In genomic region chr3:85961134-85961533, GRCm38 (mm10) we compare ENCODE assay signal across 18 mouse cellular contexts. TPM values are rescaled to one million over a fixed set of nuclear protein-coding genes. Genes with fewer than 3 reads are reported as not detected.
A peak's percentile ranks its signal among the peaks of the same experiment; 100 is the strongest.
DNase-seq lines count a peak whose midpoint lies in the region; ATAC-seq and TF ChIP-seq lines count a peak whose summit lies in the region.
"Had no signal": no experiment of that assay in that cellular context is flagged by ENCODE, and none has a peak within 500 bp of the region (broad histone marks: within the 10 kb centered on the region; RNA-seq: fewer than 3 reads in every experiment).

No protein-coding gene starts in this region.

- intact Hi-C loops in left cerebral cortex, postnatal 4 days (cut with DNase I): no loop called here

- H3K36me3 ChIP-seq in kidney, embryonic 16.5 days (ENCODE audit: insufficient read depth, low read length): no peaks in the 10 kb centered on the region
- H3K36me3 ChIP-seq in myocyte (ENCODE audit: control insufficient read depth, insufficient read depth): no peaks in the 10 kb centered on the region
- H3K36me3 ChIP-seq: heart, embryonic 12.5 days; hindbrain, embryonic 13.5 days; limb, embryonic 13.5 days had no signal

- peaks cover 6% of the 10 kb centered on the region; the same call in 1 of the 2 replicates for H3K4me1 ChIP-seq in kidney, embryonic 16.5 days (ENCODE audit: insufficient read depth, low read length)
- peaks cover 7% of the 10 kb centered on the region for H3K4me1 ChIP-seq in lung, adult 2 months (ENCODE audit: control insufficient read depth, insufficient read depth, low read length)
- H3K4me1 ChIP-seq: heart, embryonic 12.5 days; hindbrain, embryonic 13.5 days; limb, embryonic 13.5 days had no signal

- no peaks in the 10 kb centered on the region for H3K27me3 ChIP-seq in kidney, embryonic 16.5 days (ENCODE audit: insufficient read depth, low read length)
- H3K27me3 ChIP-seq in myocyte (ENCODE audit: control insufficient read depth, insufficient read depth, insufficient read length): no peaks in the 10 kb centered on the region
- H3K27me3 ChIP-seq: heart, embryonic 12.5 days; hindbrain, embryonic 13.5 days; limb, embryonic 13.5 days had no signal

- no peak overlapping the region for H3ac ChIP-seq in myocyte (ENCODE audit: control insufficient read depth, insufficient read length)

- no peak overlapping the region for H3K4me2 ChIP-seq in kidney, embryonic 16.5 days (replicated peaks; ENCODE audit: low read depth, low read length)
- peak overlapping the region; percentile 33 for H3K4me2 ChIP-seq in myocyte (ENCODE audit: low read depth)
- H3K4me2 ChIP-seq: heart, embryonic 12.5 days; hindbrain, embryonic 13.5 days; limb, embryonic 13.5 days had no signal

- peaks cover 11% of the 10 kb centered on the region for H3K9me3 ChIP-seq in kidney, embryonic 16.5 days (ENCODE audit: low read length)

- H3K79me2 ChIP-seq in myocyte (ENCODE audit: control insufficient read depth, insufficient read depth): no peaks in the 10 kb centered on the region

- WGBS in kidney, embryonic 16.5 days: 7% methylated on average over 5 of the region's 5 CpGs
- 18% methylated on average over 5 of the region's 5 CpGs for WGBS in lung, adult 2 months

- no peak for DNase-seq in kidney, postnatal 10 days
- peak; percentile 52 for DNase-seq in embryo, embryonic 10.5 days (ENCODE audit: low spot score)
- peak; percentile 45 for DNase-seq in lung, adult 2 months
- no peak for DNase-seq in spleen, adult 18-20 months
- no peak for DNase-seq in layer of hippocampus, postnatal 36 days
- no peak for DNase-seq in left cerebral cortex, postnatal 4 days
- DNase-seq: adrenal gland, postnatal 10 days; kidney, postnatal 25 days; liver, postnatal 0 days had no signal

- H3K9ac ChIP-seq in kidney, embryonic 16.5 days (replicated peaks; ENCODE audit: low read length): no peak overlapping the region
- H3K9ac ChIP-seq: heart, embryonic 12.5 days; hindbrain, embryonic 13.5 days; limb, embryonic 13.5 days; liver, postnatal 0 days had no signal

- ATAC-seq in kidney, embryonic 16.5 days (ENCODE audit: low FRiP score, low TSS enrichment): peak; percentile 84
- ATAC-seq: liver, postnatal 0 days had no signal

- no peak overlapping the region for H3K27ac ChIP-seq in kidney, embryonic 16.5 days (ENCODE audit: low read length)
- H3K27ac ChIP-seq: hindbrain, embryonic 13.5 days; limb, embryonic 13.5 days had no signal

- TF ChIP-seq CTCF in lung, adult 2 months (IDR thresholded peaks at IDR 0.05; ENCODE audit: insufficient read depth, low read length): no peak

- H3K4me3 ChIP-seq in kidney, embryonic 16.5 days (ENCODE audit: low read length): no peak overlapping the region
- no peak overlapping the region for H3K4me3 ChIP-seq in lung, adult 2 months (replicated peaks; ENCODE audit: extremely low read depth, low read depth, low read length)
- H3K4me3 ChIP-seq in myocyte: no peak overlapping the region
- H3K4me3 ChIP-seq: heart, embryonic 12.5 days; hindbrain, embryonic 13.5 days; limb, embryonic 13.5 days had no signal

- no peak for TF ChIP-seq POLR2A in lung, adult 2 months (IDR thresholded peaks at IDR 0.05; ENCODE audit: borderline replicate concordance, extremely low read depth, low read depth, low read length)
- TF ChIP-seq POLR2A in myocyte (IDR thresholded peaks at IDR 0.05; ENCODE audit: insufficient read length, low read depth): no peak

TF ChIP-seq in myocyte, 11 proteins besides CTCF, POLR2A, EP300 and RAD21:
- no peak for TF ChIP-seq MAX (IDR thresholded peaks at IDR 0.05; ENCODE audit: low read depth)
- TF ChIP-seq MYOG (IDR thresholded peaks at IDR 0.05; ENCODE audit: control insufficient read depth in 1 of 3, insufficient read depth in 1 of 3, insufficient read length in 2 of 3, low read depth in 2 of 3): no peak
- TF ChIP-seq POLR2AphosphoS2 (IDR thresholded peaks at IDR 0.05; ENCODE audit: insufficient read length, low read depth): no peak
- no peak for TF ChIP-seq TCF3 (IDR thresholded peaks at IDR 0.05; ENCODE audit: insufficient read length, low read depth)
- TF ChIP-seq CEBPB (IDR thresholded peaks at IDR 0.05; ENCODE audit: insufficient read depth, poor library complexity, severe bottlenecking): no peak
- no peak for TF ChIP-seq TCF12 (IDR thresholded peaks at IDR 0.05; ENCODE audit: insufficient read depth, poor library complexity, severe bottlenecking)
- TF ChIP-seq REST (IDR thresholded peaks at IDR 0.05; ENCODE audit: insufficient read depth, insufficient read length): no peak
- TF ChIP-seq USF1 (IDR thresholded peaks at IDR 0.05; ENCODE audit: low read depth): no peak
- TF ChIP-seq MYOD1 (IDR thresholded peaks at IDR 0.05; ENCODE audit: control insufficient read depth in 1 of 3, insufficient read length in 2 of 3, low read depth in 2 of 3): no peak
- no peak for TF ChIP-seq SRF (IDR thresholded peaks at IDR 0.05; ENCODE audit: control insufficient read depth, insufficient read length, low read depth)
- no peak for TF ChIP-seq E2F4 (IDR thresholded peaks at IDR 0.05; ENCODE audit: insufficient read depth)

RNA-seq across cellular contexts. Expression of gene Sh3d19, which starts 9.8 kb away (rescaled TPM):
- 27.4 and 28.5 TPM in 2 replicates for polyA plus RNA-seq in kidney, embryonic 16.5 days (2015; fragmentation: Nextera tagmentation; extraction: Ambion mirVana)
- 64.7 and 96.6 TPM in 2 replicates for polyA plus RNA-seq in lung, adult 2 months (2012; rRNA removed)
- polyA plus RNA-seq in myocyte (2012; fragmentation: generic; extraction: Trizol): 7.0 TPM
- 10 to 100 TPM; 23.4 to 26.4 TPM for total RNA-seq in layer of hippocampus, postnatal 36 days (2021)
- total RNA-seq in left cerebral cortex, postnatal 4 days (2021): 10 to 100 TPM; 64.4 to 72.2 TPM

RNA-seq across cellular contexts. Expression of gene Prss48, which starts 41.2 kb away (rescaled TPM):
- polyA plus RNA-seq in kidney, embryonic 16.5 days (2015; fragmentation: Nextera tagmentation; extraction: Ambion mirVana): 0.19 and 0.27 TPM in 2 replicates
- not detected in 2 replicates for polyA plus RNA-seq in lung, adult 2 months (2012; rRNA removed)
- polyA plus RNA-seq in myocyte (2012; fragmentation: generic; extraction: Trizol): not detected
- not detected for total RNA-seq in layer of hippocampus, postnatal 36 days (2021)
- total RNA-seq in left cerebral cortex, postnatal 4 days (2021): not detected
- total RNA-seq: adrenal gland, postnatal 10 days; common myeloid progenitor, adult 5-6 weeks; gastrocnemius, adult 8-10 months; layer of hippocampus, postnatal 14 days; neutrophil, adult 5-6 weeks had no signal
- polyA plus RNA-seq: heart, embryonic 12.5 days; hindbrain, embryonic 13.5 days; limb, embryonic 13.5 days; liver, postnatal 0 days had no signal

Comparison
In these comparisons a context has a peak if more than half of its experiments do, and no peak if none do; other contexts are left out.
1. DNase-seq: peak in embryo, embryonic 10.5 days (single experiment) and lung, adult 2 months (single experiment); none in kidney, postnatal 10 days (single experiment), spleen, adult 18-20 months (0 of 2), layer of hippocampus, postnatal 36 days (0 of 2) and left cerebral cortex, postnatal 4 days (single experiment).